Mouse (Mus musculus) mature B cell (primary cell): ENCODE data around the gene Smlr1.

ENCODE experiments used
- in situ Hi-C: fragments of 300-500 bp; cut with MboI; formaldehyde crosslinking; loops from 2 replicates; pipeline ENCODE4 v1.14.3; 2019

The Smlr1 gene

DNA sequence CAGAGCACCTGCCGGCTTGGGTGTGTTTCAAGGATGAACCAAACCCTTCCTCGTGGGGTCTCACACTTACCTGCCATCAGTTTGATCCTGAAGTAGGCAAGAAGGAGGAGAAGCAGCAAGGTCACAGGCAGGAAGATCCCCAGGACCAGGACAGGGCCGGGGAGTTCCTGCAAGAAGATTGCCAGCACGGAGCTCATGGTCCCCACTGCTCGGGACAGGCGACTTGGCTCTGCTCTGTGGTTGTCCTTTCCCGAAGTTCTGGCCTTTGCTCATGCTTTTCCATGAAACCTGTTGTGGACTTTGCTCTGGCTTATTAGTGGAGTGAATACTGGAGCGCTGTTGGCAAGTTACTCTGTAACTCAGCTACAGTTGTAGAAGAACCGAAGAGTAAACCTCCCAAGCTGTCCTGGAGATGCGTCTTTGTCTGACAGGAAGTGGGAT is at the start of gene Smlr1:
TSS of gene Smlr1 (minus strand) at position 377 of the 441 bp plus-strand sequence.
- in situ Hi-C loops: no loop called here

DNA sequence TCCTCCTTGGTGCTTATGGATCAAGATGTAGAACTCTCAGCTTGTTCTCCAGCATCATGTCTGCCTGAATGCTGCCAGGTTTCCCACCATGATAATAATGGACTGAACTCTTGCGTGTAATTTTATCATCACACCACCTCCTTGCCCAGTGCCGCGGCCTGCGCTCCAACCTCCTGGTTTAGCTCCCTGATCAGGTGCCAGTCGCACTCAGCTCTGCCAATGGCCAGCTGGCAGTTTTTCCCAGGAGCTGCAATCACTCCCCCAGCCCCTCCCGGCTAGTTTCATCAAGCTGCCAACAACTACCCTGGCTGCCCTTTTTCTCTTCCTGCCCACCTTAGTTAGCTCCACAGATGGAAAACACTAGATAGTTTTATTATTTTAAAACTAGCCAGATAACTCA is 48.8 kb upstream of the Smlr1 start:
- in situ Hi-C loops: no loop called here

DNA sequence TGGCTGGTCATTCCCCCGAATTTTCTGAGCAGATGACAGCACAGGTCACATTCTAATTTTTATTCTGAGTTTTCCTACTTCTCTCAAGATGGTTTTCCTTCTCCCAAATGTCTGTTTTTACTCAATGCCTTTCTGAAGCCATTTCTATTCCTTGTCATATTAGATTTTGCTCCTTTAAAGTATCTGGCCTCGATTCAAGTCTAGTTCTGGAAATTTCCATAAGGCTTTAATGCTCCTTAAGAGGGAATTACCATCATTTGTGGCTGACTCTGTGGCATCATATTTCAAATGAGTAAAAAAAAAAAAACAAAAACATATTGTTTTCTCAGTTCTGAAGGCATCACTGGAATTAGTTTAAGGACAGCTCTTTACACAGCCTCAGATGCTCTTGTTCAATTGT is 44.0 kb upstream of the Smlr1 start:
- in situ Hi-C loops: no loop called here

DNA sequence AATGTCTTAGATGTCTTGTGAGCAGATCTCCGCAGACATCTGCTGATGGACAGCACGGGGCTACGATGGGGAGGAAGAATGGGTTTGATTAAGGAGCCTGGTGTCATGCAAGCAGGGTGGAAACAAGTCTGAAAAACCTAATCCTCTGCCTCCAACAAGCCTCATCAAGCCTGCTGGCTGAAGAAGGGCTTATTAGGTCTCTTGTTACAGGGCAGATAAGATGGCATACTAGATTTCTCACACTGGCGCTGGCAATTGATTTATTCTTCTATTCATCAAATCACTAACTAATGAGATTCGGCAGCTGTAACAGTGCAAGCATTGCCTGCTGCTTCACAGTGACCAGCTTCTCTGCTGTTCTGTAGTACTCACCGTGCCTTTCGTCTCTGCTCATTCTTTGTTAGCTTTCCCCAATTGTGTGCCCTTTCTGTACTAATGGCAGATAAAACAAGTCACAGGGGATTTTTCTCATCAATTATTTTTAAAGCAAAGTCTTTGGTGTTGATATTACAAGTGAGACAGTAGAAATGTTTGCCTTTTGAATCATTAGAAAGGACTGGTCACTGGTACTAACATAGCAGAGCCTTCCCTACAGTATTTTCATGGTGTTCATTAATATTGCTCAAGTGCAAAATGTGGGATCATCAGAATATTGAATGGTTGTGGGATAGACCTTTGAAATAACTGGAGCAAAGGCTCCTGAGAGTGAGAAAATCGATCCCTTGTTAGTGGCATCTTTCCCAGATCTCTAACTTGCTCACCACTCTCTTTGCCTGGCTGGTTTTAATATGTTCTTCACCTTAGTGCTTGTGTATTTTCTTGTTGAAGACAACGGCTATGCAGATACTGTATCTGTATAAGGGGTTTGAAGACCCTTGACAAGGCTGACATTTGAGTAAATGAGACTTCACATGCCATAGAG is 35.5 kb upstream of the Smlr1 start:
- in situ Hi-C loops: no loop called here

DNA sequence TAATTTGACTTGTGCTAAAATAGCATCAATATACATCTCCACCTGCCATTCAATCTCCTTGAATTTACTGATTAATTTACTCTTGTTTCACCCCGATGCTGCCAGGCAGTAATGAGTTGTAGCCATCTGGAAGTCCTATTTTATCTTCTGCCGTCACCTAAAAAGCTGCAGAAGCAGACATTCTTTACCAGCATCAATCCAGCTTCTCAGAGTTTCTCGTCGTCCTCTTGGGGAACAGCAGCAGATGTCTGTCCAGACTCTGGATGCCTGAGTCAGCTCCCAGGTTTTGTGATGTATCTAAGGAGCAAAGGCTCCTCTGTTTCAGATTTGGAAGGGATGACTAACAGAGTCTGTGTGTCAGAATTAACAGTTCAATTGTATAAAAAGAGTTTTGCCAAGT is 16.9 kb upstream of the Smlr1 start:
- in situ Hi-C loops: no loop called here

DNA sequence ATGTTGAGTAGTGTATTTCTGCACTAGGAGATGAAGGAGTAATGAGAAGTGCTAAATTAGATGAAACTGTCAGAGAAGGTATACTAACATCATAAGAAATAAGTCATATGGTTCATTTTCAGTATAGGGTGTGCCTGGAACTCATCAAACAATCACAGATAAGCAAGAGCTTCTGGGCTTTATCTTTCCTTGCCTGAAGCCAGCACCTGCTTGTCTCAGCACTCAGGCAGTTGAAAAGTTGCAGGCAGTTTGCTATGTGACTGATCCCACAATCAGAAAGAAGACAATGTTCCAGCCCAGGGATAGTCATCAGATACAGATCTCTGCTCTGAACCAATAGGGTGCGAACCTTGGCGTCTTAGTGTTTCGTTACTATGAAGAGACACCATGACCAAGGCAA is 5.0 kb upstream of the Smlr1 start:
- in situ Hi-C loops: no loop called here

DNA sequence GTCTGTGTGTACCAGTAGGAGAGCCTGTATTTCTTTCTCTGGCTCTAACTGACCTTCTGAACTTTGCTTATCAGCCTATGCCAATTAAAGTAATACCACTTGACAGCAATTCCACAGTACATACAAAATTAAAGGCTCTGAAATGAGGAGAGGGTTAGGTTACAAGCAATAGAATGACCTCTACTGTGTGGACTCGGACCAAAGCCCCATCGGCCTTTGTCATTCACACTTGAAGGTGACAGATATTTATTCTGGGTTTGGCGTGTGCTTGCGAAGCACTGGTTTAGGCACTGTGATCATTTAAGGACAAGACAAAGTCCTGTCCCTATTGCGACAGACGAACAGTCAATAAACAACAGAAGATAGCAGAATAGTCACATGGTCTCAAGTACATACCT is 3.7 kb upstream of the Smlr1 start:
- in situ Hi-C loops: no loop called here

DNA sequence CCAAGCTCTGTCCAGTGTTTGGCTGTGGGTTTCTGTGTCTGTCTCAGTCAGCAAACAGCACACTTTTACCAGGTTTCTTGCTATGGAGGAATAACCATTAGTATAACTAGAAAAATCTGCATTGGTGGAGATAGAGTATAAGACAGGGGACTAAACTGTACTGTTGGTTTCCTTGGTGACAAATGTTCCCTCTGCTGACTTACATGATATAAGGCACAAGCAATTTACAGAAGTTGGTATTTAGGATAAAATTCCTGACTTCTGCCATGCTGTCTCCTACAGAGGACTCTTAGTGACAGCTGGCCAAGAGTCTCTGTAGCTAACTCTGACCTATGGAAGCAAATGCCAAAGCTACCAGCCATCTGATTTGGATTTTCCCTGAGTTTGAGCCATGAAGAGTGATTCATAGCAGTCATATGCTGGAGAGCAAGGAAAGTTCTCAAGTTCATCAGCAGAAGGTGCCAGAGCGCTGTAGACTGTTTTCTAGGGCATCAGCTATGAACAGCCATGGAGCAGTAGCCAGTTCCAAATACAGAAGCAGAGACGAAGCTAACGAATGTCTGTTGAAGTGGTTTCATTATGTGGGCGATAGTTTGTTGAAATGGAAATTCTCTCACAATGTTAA is 3.2 kb upstream of the Smlr1 start:
- in situ Hi-C loops: no loop called here

DNA sequence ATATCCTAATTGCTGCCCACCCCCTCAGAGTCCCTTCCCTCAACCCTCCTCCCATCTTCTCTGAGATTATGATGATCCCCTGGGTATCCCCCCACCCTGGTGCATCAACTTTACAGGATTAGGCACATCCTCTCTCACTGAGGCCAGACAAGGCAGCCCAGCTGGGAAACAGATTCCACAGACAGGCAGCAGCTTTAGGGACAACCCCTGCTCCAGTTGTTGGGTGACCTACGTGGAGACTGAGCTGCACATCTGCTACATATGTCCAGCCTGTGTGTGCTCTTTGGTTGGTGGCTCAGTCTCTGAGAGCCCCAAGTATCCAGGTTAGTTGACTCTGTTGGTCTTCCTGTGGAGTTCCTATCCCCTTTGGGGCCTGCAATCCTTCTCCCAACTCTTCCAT is 2.7 kb upstream of the Smlr1 start:
- in situ Hi-C loops: no loop called here

DNA sequence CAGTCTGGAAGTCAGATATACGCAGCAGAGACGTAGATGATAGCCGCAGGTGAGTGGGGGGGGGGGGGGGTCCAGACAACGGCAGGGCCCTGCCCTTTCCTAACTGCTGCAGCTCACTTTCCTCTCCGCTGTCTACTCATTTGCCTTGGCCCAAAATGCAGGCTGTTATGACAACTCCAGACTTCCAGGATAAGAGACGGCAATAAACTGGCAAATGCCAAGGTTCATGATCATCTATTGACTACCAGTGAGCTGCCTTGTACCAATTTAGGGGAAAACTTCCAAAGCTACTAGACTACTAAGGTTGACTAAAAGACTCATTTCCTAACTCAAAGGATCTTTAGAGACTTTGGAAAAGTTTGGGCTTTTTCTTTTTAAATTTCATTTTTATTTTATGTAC is 554 bp upstream of the Smlr1 start:
- in situ Hi-C loops: no loop called here

DNA sequence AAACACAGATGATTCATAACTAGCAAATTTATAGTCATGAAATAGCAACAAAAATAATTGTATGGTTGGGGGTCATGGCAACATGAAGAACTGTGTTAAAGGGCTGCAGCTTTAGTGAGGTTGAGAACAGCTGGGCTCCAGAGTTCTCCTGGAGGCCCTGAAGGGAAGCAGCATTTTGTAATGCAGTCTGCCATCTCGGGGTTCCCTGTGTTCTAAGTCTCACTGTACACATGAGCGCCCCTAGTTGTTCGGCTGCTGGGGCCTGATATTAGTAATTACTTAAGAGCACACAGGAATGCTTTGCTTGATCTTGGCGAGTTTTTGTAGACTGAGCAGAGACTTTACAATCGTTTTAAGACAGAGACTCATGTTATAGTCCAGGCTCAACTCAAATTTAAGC is 1.6 kb downstream of the Smlr1 start:
- in situ Hi-C loops: no loop called here

DNA sequence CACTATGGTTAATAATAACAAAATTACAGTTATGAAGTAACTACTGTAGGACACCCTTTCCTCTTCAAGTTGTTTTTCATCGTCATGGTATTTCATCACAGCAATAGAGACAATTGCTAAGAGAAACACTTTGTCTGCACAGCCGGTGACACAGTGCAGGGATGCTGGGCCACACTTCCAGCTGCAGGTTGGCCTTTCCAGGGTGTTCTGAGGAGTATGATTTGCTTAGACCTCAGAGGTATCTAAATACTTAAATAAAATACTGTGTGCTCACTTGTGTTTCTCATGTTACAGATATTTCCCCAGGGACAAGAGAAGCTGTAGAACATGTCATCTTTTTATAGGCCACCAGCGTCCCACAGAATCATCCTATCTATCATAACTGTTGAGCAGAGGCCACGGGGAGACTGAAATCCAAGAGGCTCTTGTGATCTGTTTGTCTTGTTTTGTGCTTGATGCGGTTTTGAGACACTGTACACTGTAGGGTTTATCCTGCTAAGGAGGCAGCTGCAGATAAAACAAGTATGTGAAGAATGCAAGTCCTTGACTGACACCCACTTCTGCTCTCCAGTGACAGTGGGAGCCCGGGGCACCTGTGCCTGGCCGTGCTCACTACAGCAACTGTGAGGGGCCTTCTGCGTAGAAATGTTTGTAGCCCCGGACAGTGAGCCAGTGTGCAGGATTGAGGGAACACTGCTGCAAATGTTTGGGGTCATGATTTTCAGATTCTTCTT is 2.4 kb downstream of the Smlr1 start:
- in situ Hi-C loops: no loop called here

DNA sequence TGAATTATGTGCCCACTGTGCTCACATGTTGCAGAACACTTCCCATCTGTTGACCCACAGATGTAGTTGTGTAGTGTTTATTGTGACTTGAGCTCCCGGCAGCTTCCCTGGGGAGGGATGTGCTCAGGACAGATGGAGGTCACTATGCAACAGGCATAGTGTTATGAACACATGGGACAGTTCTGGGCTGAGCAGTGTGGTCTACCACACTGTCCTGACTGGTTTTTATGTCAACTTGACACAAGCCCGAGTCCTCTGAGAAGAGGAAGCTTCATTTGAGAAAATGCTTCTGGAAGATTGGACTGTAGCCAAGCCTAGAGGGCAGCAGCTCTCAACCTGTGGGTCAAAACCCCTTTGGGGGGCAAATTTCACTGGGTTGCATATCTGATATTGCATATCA is 3.0 kb downstream of the Smlr1 start:
- in situ Hi-C loops: no loop called here

DNA sequence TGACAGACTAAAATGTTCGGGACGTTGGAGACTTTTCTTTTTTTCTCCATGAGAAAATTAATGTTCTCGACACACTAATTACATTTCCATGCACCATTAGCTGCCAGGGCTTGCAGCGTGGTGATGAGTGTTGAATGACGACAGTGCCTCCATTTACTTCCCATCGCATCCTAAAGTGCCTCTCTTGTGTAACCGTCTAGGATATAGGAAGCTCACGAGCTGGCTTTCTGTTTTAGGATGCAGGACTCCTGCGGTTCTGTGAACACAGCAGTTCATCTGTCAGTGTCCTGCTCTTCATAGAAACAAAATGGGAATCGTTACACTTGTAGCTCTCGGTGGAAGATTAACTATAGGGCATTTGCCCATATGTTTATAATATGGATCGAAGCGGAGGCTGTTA is 4.7 kb downstream of the Smlr1 start:
- in situ Hi-C loops: no loop called here

DNA sequence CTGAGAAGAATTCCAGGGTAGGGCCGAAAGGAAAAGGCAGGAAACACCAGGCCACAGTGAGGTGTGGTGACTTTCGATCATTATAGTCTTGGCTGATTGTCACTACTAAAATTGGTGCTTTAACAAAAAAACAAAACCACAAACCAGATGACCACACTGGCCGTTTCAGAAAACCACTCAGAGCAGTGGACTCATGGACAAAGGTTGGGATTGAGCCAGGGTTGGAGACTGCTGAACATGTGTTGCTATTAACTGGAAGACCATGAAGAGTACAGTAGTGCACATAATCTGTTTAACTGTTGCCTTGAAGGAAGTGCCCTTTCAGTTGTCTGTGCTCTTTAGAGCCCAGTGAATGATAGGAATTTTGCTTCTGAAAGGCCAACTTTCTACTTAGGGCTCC is 8.9 kb downstream of the Smlr1 start:
- in situ Hi-C loops: no loop called here

DNA sequence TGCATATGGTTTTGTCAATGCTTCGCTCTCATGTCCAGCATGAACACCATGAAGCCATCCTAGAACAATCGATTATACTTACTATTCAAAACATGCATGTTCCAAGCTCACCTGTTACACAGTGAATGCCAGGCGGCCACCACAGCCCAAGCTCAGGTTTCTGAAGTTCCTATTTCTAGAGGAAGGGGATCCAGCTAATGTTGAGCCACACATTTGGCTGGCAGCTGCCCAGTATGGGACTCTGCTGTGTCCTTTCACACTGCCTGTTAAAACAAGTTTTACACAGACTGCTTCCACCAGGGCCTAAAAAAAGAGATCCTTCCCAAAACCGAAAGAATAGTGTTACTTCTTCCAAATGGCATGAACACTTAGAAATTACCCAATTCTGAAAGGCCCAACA is 9.4 kb downstream of the Smlr1 start:
- in situ Hi-C loops: no loop called here

DNA sequence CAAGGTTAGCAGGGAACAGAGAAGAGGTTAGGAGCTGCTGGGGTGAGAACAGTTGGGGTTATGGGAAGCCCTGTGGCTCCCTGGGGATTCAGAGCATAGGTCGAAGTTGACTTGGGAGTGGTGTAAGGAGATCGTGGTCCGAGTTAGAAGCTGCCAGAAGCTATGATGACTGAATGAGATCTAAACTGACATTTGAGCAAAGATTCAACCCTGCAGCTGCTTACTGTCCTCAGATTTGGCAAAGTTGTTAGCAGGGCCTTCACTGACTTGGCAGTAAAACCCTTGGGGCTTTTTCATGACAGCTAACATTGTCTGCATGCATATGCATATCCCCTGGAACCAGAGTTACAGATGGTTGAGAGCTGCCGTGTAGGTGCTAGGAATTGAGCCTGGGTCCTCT is 9.9 kb downstream of the Smlr1 start:
- in situ Hi-C loops: no loop called here

DNA sequence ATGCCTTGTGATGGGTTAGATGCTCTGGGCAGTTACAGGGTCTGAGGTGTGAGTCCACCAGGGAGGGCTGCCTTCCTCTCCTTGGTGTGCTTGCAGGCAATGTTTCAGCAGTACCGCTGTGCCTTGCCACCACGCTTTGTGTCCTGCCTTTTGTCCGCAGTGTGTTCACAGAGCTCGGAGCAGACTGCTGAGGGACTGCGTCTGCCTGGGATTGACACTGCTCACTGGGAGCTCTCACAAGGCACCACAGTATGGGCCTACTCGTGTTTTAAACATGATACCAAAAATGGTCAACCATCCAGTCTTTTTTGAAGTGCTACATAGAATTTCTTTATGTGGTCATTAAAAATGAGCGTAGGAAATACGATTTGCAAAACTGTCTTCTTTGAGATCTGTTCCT is 12.3 kb downstream of the Smlr1 start:
- in situ Hi-C loops: no loop called here

DNA sequence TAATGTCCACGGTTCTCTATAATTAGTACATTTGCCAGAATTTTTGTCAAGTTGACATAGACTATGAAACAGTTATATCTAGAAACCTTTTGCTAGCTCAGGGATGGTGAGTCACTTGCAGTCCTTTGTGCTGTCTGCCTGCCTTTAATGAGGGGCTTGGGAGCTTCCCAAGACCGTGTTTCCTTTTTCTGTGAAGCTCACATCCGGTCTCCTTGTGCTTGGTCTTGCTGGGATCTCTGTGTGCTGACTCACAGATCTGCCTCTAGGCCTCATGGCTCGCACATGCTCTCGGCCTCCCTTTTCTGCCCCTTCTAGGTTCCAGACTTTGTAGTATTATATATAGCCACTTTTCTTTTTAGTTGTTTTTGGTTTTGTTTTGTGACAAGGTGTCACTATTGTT is 15.6 kb downstream of the Smlr1 start:
- in situ Hi-C loops: no loop called here

DNA sequence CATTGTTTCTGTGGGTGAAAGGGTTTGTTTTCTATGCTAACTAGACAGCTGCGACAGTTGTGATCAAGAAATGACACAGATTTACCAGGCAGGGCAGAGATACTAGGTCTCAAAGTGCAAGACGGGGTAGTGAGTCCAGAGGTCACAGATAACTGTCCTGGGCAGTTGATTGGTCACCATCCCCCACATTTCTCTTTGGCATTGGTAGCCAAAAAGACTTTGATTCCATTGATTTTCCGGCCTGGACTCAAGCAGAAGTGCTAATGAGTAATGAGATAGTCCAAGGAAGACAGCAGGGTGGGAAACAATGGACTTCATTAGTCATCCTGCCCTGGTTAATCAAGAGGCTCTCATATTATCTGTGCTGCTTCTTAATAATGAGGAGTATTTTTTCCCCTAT is 16.1 kb downstream of the Smlr1 start:
- in situ Hi-C loops: no loop called here

DNA sequence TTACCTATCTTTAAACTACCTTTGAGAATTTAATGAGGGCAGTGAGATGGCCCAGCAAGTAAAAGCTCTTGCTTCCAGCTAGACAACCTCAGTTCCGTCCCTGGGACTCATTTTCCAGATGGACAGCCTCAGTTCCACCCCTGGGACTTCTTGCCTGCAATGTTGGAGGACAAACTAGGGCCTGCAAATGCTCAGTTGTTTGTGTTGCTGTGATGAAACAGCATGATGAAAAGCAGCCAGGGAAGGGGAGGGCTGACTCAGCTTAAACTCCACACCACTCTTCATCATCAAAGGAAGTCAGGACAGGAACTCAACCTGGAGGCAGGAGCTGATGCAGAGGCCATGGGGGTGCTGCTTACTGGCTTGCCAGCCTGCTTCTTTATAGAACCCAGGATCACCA is 22.2 kb downstream of the Smlr1 start:
- in situ Hi-C loops: no loop called here

DNA sequence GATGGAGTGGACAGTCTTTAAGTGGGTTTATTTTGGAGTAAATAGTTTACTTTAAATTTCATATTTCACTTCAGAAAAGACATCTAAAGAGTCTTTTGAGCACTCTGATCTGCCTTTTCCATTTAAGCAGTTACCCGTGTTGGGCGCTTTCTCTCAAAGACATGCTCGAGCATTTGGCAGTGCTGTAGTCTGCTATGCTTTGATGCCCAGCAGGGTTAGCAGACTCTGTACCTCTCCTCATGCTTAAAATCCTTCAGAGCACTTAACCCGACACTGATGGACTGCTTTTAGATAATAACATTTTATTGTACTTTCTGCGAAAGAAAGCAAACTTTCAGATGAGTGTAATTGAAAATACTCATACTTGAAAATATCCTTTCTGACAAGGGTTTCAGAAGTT is 32.8 kb downstream of the Smlr1 start:
- in situ Hi-C loops: no loop called here
